25 mouse cellular contexts compared by ENCODE assay signal in genomic region chr2:3101292-3101957, GRCm38 (mm10). TPM values are rescaled to one million over a fixed set of nuclear protein-coding genes. Genes with fewer than 3 reads are reported as not detected.
A peak's percentile ranks its signal among the peaks of the same experiment; 100 is the strongest.
DNase-seq lines count a peak whose midpoint lies in the region; ATAC-seq and TF ChIP-seq lines count a peak whose summit lies in the region.
"Had no signal": no experiment of that assay in that cellular context is flagged by ENCODE, and none has a peak within 500 bp of the region (broad histone marks: within the 10 kb centered on the region; RNA-seq: fewer than 3 reads in every experiment).

No protein-coding gene starts in this region.

- H3K36me3 ChIP-seq in intestine, embryonic 15.5 days: no peaks in the 10 kb centered on the region
- no peaks in the 10 kb centered on the region for H3K36me3 ChIP-seq in intestine, postnatal 0 days (ENCODE audit: control insufficient read depth, insufficient read depth)
- H3K36me3 ChIP-seq: embryonic facial prominence, embryonic 10.5 days; embryonic facial prominence, embryonic 12.5 days; forebrain, embryonic 10.5 days; forebrain, embryonic 12.5 days; G1E had no signal

- peak; percentile 68 for DNase-seq in heart, adult 11 months
- DNase-seq in heart, postnatal 4 days: no peak
- DNase-seq in layer of hippocampus, adult 9-10 months (ENCODE audit: low spot score): no peak
- DNase-seq: adrenal gland, adult 8-10 months; adrenal gland, postnatal 14 days; B cell, adult 2 months; cerebellum, adult 11-12 months; cerebellum, adult 2 months; cerebellum, adult 9-10 months; cerebellum, postnatal 10 days; cerebellum, postnatal 25 days had no signal

- ATAC-seq in intestine, embryonic 15.5 days: peak; percentile 68
- peak; percentile 65 for ATAC-seq in intestine, postnatal 0 days
- ATAC-seq: activated CD4-positive, CD25-positive, alpha-beta regulatory T cell, adult 4 months; CD4-positive, CD25-positive, alpha-beta regulatory T cell, adult 4 months; forebrain, embryonic 14.5 days; forebrain, embryonic 16.5 days; Patski had no signal

- H3K4me1 ChIP-seq in intestine, embryonic 15.5 days (replicated peaks): no peaks in the 10 kb centered on the region
- H3K4me1 ChIP-seq in intestine, postnatal 0 days (replicated peaks; ENCODE audit: control insufficient read depth, insufficient read depth, low read length): no peaks in the 10 kb centered on the region
- H3K4me1 ChIP-seq: embryonic facial prominence, embryonic 10.5 days; embryonic facial prominence, embryonic 12.5 days; forebrain, embryonic 10.5 days; forebrain, embryonic 12.5 days had no signal

- WGBS in intestine, embryonic 15.5 days: 67% methylated on average over 2 of the region's 2 CpGs
- 51% methylated on average over 2 of the region's 2 CpGs for WGBS in intestine, postnatal 0 days

- no peak overlapping the region for H3K27ac ChIP-seq in intestine, embryonic 15.5 days
- H3K27ac ChIP-seq in intestine, postnatal 0 days (ENCODE audit: low read depth, low read length): no peak overlapping the region
- H3K27ac ChIP-seq: embryonic facial prominence, embryonic 10.5 days; embryonic facial prominence, embryonic 12.5 days; forebrain, embryonic 10.5 days; forebrain, embryonic 12.5 days had no signal

- H3K4me2 ChIP-seq in intestine, embryonic 15.5 days (replicated peaks): no peak overlapping the region
- no peak overlapping the region for H3K4me2 ChIP-seq in intestine, postnatal 0 days (replicated peaks; ENCODE audit: low read depth)
- H3K4me2 ChIP-seq: embryonic facial prominence, embryonic 12.5 days; forebrain, embryonic 12.5 days had no signal

- no peak for TF ChIP-seq CTCF in intestine, postnatal 0 days (IDR thresholded peaks at IDR 0.05; ENCODE audit: low read depth)

- H3K27me3 ChIP-seq in intestine, embryonic 15.5 days (replicated peaks): no peaks in the 10 kb centered on the region
- H3K27me3 ChIP-seq in intestine, postnatal 0 days (replicated peaks; ENCODE audit: control insufficient read depth, insufficient read depth, low read length): no peaks in the 10 kb centered on the region
- H3K27me3 ChIP-seq: CH12.LX; embryonic facial prominence, embryonic 12.5 days; forebrain, embryonic 12.5 days had no signal

- H3K9ac ChIP-seq in intestine, embryonic 15.5 days: no peak overlapping the region
- no peak overlapping the region for H3K9ac ChIP-seq in intestine, postnatal 0 days (ENCODE audit: low read depth, low read length)
- H3K9ac ChIP-seq: embryonic facial prominence, embryonic 12.5 days; forebrain, embryonic 12.5 days had no signal

- no peak overlapping the region for H3K4me3 ChIP-seq in intestine, embryonic 15.5 days (replicated peaks)
- no peak overlapping the region for H3K4me3 ChIP-seq in intestine, postnatal 0 days (ENCODE audit: low read depth, low read length)
- H3K4me3 ChIP-seq: embryonic facial prominence, embryonic 10.5 days; embryonic facial prominence, embryonic 12.5 days; erythroblast, embryonic 14.5 days; forebrain, embryonic 10.5 days; forebrain, embryonic 12.5 days had no signal

- H3K9me3 ChIP-seq in intestine, embryonic 15.5 days: no peaks in the 10 kb centered on the region
- no peaks in the 10 kb centered on the region for H3K9me3 ChIP-seq in intestine, postnatal 0 days (ENCODE audit: control insufficient read depth)
- H3K9me3 ChIP-seq: embryonic facial prominence, embryonic 12.5 days; G1E had no signal

RNA-seq across cellular contexts. Expression of gene Fam171a1, which starts 12.6 kb away (rescaled TPM):
- total RNA-seq in heart, postnatal 4 days (2021): 10 to 100 TPM; 36.0 to 36.5 TPM
- polyA plus RNA-seq in intestine, embryonic 15.5 days (2015; fragmentation: Nextera tagmentation; extraction: Ambion mirVana): 27.5 and 28.1 TPM in 2 replicates
- polyA plus RNA-seq in intestine, postnatal 0 days (2015; fragmentation: Nextera tagmentation; extraction: Ambion mirVana): 8.4 and 8.6 TPM in 2 replicates
- polyA plus RNA-seq: activated CD4-positive, CD25-positive, alpha-beta regulatory T cell, adult 4 months; CD4-positive, CD25-positive, alpha-beta regulatory T cell, adult 4 months; G1E had no signal
